Mouse (Mus musculus): ENCODE measurements around the gene Lrsam1.

DNA sequence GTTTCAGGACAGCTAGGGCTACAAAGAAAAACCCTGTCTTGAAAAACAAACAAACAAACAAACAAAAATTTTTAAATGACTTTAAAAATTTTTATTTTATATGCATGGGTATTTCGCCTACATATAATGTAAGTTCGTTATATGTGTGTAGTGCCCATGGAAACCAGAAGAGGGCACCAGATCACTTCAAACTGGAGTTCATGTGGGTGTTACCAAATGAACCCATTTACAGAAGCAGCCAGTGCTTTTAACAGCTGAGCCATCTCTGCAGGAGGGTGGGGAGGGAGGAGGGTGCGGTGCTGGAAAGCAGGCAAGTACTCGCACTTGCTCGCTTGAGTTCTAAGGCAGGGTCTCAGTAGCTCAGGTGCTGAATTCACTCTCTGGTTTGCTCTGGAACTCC is 22.0 kb downstream of the Lrsam1 start:
- TF ChIP-seq ZNF384 (IDR thresholded peaks at IDR 0.05; ENCODE audit: low read depth, low read length) = no peak
- no peak for TF ChIP-seq CHD2 (IDR thresholded peaks at IDR 0.05; ENCODE audit: low read depth, low read length)
